Mouse (Mus musculus): ENCODE data around the gene Crisp4. TPM values are rescaled to one million over a fixed set of nuclear protein-coding genes. Genes with fewer than 3 reads are reported as not detected.
A peak's percentile ranks its signal among the peaks of the same experiment; 100 is the strongest.

Crisp4 gene
- not detected for total RNA-seq (2021)

- no peak for DNase-seq
Observed at GRCm38 (mm10) chr1:18145802-18146201, at the start of gene Crisp4. Gene Crisp4 (minus strand): TSS chr1:18145902.

DNA sequence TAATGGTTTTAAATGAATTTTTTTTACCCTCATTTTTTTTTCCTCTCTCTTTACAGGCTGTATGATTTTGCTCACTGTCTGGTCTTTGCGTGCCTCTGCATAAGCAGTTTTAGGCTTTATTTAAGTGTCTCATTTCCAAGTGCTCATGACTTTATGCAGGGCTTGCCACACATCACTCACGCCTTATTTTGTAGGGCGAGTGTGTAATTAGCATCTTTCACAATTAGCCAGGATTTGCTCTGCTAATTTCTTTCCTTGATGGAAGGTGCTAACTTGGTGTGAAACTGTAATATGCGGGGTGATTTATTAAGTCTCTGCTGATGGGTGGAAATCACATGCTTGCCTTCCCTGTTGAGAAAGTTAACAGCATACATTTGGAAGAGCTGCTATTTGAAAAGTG is 46.0 kb upstream of the Crisp4 start:
- no peak for DNase-seq

DNA sequence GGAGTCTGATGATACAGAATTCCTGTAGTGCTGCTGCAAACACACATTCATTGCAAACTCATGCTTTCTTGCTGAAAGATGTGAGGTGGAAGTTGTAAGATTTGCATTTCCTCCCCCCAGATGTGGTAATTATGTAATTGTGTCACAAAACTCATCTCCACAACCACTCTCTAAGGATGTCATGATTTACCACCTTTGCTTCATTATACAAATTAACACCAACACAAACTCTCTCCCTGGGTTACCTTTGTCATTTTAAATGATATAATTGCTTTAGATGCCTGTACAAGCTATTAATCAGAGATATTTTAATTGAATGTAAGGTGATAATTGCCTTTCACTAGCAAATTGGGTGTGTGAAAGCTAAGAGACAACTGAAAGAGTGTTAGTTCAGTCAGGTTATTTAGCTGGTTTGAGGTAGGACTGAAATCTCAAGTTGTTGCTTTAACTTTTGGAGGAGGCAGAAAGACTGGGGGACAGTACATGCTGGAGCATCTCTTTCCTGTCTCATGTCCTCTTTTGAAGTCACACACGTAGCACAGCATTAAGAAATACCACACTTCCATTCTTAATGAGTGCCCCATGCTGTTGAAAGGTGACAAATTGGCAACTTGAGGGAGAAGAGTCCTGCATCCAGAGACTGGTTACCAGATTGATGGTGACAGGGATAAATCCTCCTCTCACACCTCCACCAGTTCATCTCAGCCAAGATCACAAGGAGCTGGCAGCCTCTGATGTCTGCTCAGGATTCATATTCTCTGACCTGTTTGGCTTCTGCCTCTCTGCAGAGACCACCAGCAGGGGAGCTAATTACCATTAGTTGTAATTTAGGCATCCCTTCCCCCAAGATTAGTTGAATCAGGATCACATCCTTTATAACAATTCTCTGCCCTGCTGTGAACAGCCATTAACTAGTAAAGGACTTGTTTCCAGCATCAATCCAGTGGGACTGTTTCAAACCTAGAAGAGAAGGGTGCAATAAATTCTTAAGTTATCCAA is 45.3 kb upstream of the Crisp4 start:
- DNase-seq = no peak

GRCm38 (mm10) chr1:18181167-18181566 is 35.5 kb upstream of the Crisp4 start:
- peak; percentile 19 to 33 for DNase-seq

GRCm38 (mm10) chr1:18170573-18170972 is 24.9 kb upstream of the Crisp4 start:
- DNase-seq = no peak

DNA sequence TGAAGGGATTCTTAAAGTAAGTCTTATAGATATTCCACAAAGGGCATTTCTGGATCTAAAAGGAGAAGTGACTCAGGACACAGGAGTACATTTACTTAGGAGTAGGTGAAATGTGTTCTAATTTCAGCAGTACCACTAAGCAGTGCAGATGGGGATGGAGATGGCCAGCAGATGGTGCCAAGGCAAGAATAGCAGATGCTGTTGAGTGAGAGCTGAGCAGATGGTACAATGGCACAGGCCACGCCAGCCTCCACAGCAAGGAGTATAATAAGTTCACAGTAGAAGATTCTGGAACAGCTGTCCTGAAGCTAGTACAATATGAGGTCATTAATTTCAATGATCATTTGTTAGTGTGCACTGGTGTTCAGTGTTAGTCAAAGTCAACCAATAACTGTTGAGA is 22.6 kb upstream of the Crisp4 start:
- peak; percentile 24 to 54 for DNase-seq

- no peak for DNase-seq
Observed at GRCm38 (mm10) chr1:18159082-18159481, 13.4 kb upstream of the Crisp4 start.

DNA sequence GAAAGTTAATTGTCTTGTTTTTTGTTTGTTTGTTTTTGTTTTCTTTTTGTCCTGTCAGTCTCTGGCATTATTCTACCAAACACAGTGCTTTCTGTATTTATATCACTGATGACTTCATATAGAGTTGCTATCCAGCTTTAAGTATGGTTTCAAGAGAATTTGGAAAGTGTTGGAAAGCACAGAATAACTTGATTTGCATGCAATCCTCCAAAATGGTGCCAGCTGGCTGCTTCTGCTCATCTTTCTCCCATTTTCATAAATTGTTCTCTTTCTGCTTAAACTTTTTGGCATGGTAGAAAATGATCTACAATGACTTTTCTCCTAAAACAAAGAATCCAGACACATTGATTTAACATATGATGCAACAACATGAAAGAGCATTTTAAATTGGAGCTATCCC is 2.5 kb upstream of the Crisp4 start:
- DNase-seq = peak; percentile 3 to 8

GRCm38 (mm10) chr1:18131691-18132090 is 14.0 kb downstream of the Crisp4 start:
- no peak for DNase-seq

DNA sequence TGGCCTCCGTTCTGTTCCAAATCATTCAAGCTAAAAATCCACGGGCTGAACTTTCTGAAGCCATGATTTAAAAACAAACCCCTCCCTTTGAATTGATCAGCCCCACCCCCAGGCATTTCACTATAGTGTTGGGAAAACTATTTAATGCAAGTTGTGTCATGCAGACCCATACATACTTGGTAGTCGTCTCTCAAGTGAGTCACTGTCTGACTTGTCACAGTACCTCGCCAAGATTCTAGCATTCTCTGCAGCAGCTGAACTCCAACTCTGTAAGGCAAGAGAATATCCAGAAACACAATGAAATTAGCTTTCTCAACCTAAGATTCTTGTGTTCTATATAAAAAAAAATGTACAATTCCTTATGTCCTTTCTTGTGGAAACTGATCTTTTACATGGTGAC is 15.7 kb downstream of the Crisp4 start:
- no peak for DNase-seq

DNA sequence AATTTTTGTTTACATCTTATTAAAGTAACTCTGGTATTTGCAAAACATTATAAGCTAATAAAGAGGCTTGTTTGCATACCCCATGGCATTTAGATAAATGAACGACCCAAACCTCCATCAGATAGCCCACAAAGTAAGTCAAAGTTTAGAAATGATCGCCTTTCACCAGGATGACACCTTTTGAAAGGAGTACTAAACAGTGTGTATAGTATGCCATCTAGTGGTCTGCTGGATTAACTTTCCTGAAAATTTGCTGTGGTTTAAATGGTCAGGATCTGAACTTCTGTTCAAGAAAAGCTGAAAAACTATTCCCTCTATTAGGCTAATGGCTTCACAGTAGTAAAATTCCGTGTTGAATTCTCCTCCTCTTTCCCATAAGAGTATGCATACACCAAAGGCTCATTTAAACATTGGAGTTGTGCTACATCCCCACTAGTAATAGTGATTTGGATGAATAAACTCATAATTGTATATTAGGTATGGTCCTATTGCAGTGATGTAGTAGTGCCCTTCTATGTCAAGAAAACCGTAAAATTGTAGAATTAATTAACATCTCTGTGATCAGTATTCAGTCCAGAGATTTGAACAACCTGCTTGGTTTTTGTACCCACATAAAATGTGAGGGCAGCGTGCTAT is 38.9 kb downstream of the Crisp4 start:
- no peak for DNase-seq

DNA sequence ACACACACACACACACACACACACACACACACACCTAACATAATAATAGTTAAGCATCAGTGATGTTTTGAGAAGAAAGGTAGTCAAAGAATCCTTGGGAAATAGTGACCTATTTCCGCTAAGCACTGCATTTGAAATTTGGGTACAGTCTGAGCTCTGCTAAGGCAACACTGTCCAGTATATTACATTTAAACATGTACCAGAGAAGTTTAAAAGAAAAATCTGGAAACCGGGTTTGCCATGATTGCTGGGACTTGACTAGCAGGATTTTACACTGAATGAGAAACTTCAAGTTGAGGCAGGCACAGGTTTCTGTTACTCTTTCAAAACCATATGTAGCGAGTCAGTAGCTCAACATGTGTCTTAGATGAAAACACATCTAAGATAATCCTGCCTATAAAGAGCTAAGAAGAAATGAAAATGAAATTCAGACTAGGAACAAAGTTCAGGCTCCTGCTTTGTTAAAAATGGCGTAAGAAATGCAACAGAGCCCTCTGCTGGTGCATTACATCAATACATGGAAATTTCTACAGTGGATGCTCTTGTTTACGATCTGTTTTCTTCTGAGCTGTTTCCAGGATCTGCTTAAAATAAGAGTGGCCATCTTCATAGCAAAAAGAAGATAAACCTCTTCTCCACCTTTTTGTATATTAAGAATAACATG is 39.7 kb downstream of the Crisp4 start:
- DNase-seq = no peak

- no peak for DNase-seq
Observed at GRCm38 (mm10) chr1:18105029-18105865, 40.5 kb downstream of the Crisp4 start.

Other genes starting within 250 kb of the Crisp4 start
- gene Defb18, start 91.5 kb upstream of the Crisp4 start, total RNA-seq (2021) = not detected
- gene Defb41, start 119.2 kb upstream of the Crisp4 start, total RNA-seq (2021) = not detected

All from layer of hippocampus, postnatal 36 days (tissue).